Mouse (Mus musculus) kidney, embryonic 16.5 days (tissue): ENCODE results near the gene Spaca7. TPM values are rescaled to one million over a fixed set of nuclear protein-coding genes. Genes with fewer than 3 reads are reported as not detected.

Experiments used
- ATAC-seq: fragments of 200-750 bp; cut with Nextera tagmentation; 2 replicates; pipeline ENCODE4 v1.8.0; 2017; ENCODE audit warnings: moderate TSS enrichment; ENCODE audit not compliant: low FRiP score, low TSS enrichment
- H3K27ac ChIP-seq: fragments of 300-500 bp; sonication (generic); 2 replicates; pipeline ENCODE4 v1.5.1; 2014; ENCODE audit warnings: low read length
- H3K27me3 ChIP-seq: fragments of 300-500 bp; sonication (generic); 2 replicates; pipeline ENCODE4 v1.6.1; 2014; ENCODE audit warnings: low read length, control low read depth, mixed read lengths; ENCODE audit not compliant: insufficient read depth
- H3K36me3 ChIP-seq: fragments of 300-500 bp; sonication (generic); 2 replicates; pipeline ENCODE4 v1.6.1; 2014; ENCODE audit warnings: low read length, control low read depth, mixed read lengths; ENCODE audit not compliant: insufficient read depth
- H3K4me1 ChIP-seq: fragments of 300-500 bp; sonication (generic); 2 replicates; pipeline ENCODE4 v1.6.1; 2014; ENCODE audit warnings: low read length, control low read depth, mixed read lengths; ENCODE audit not compliant: insufficient read depth
- H3K4me2 ChIP-seq: fragments of 300-500 bp; sonication (generic); replicated peaks from 2 replicates; pipeline ENCODE4 v1.6.1; 2014; ENCODE audit warnings: low read depth, low read length
- H3K4me3 ChIP-seq: fragments of 300-500 bp; sonication (generic); 2 replicates; pipeline ENCODE4 v1.5.1; 2014; ENCODE audit warnings: mild to moderate bottlenecking, low read length
- H3K9ac ChIP-seq: fragments of 300-500 bp; sonication (generic); replicated peaks from 2 replicates; pipeline ENCODE4 v1.6.1; 2014; ENCODE audit warnings: low read length
- H3K9me3 ChIP-seq: fragments of 300-500 bp; sonication (generic); 2 replicates; pipeline ENCODE4 v1.6.1; 2016; ENCODE audit warnings: low read length, control low read depth
- WGBS: fragments of 180-500 bp; shearing (Covaris S2); extraction: QIAGEN DNeasy Blood & Tissue Kit; methylation state at CpG from one replicate; pipeline ENCODE4 v1.1.7; 2014; 5-methylcytosine and 5-hydroxymethylcytosine counted together
- polyA plus RNA-seq: library from polyadenylated mRNA; unstranded; fragments of >200 nt; fragmentation: Nextera tagmentation; extraction: Ambion mirVana; gene quantifications from 2 replicates; pipeline ENCODE4 v1.2.1, GENCODE M21; 2015

The Spaca7 gene
- polyA plus RNA-seq, 1 experiment from 2014 or later, result 1.1 TPM

DNA sequence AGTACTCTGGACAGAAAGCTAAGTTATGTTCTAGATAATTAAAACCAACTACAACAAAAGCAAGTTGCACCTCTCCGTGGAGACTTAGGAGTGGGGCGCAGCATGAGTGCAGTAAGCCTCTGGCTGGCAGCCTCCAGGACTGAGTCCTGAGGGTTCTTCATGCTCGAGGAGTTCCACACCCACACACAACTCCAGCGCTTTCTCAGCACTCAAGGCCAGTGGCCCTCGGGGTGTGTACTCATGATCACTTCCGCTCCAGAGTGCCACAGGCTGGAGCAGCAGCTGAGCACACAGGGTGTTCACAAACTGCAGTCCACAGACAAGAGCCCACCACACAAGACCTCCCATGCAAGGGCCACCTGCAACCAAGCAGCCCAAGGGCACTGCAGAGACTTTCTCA lies 68.7 kb downstream of the Spaca7 start:
- H3K27me3 ChIP-seq, result no peaks in the 10 kb centered on the region
- no peaks in the 10 kb centered on the region for H3K9me3 ChIP-seq
- H3K27ac ChIP-seq, result no peak overlapping the region
- peaks cover 48% of the 10 kb centered on the region for H3K36me3 ChIP-seq
- ATAC-seq, result no peak
- H3K9ac ChIP-seq, result no peak overlapping the region
- WGBS, result 69% methylated on average over 6 of the region's 6 CpGs
- no peak overlapping the region for H3K4me3 ChIP-seq
- H3K4me2 ChIP-seq, result no peak overlapping the region
- no peaks in the 10 kb centered on the region for H3K4me1 ChIP-seq

DNA sequence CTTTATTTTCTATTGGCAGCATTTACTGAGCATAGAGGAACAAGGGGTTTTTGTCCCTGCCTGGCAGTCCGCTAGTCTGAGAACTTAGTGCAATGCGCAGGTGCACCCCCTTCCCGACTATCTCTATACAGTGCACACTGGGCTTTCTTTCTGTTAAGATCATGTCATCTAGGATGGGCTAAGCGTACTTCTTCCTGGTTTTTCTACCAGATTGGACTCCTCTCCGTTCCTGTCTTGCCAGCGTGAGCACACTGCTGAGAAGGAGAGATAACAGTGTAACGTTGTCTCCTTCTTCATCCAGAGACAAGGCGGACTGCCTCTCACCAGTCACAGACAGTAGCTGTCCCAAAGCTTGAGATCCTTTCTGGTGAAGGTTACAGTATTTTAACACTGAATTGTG lies 71.5 kb downstream of the Spaca7 start:
- no peak for ATAC-seq
- Histone ChIP-seq H3K4me3 (no peak overlapping the region), H3K36me3 (peaks cover 50% of the 10 kb centered on the region), H3K4me1 (no peaks in the 10 kb centered on the region), H3K27ac (no peak overlapping the region), H3K4me2 (no peak overlapping the region), H3K9me3 (no peaks in the 10 kb centered on the region), H3K27me3 (no peaks in the 10 kb centered on the region), H3K9ac (no peak overlapping the region)
- WGBS, result 89% methylated on average over 8 of the region's 8 CpGs

GRCm38 (mm10) chr8:12644894-12645293 lies 72.1 kb downstream of the Spaca7 start:
- 33% methylated on average over 7 of the region's 7 CpGs for WGBS
- H3K9ac ChIP-seq, result no peak overlapping the region
- H3K4me3 ChIP-seq, result no peak overlapping the region
- no peak for ATAC-seq
- H3K4me2 ChIP-seq, result no peak overlapping the region
- H3K27ac ChIP-seq, result no peak overlapping the region
- no peaks in the 10 kb centered on the region for H3K27me3 ChIP-seq
- no peaks in the 10 kb centered on the region for H3K9me3 ChIP-seq
- H3K4me1 ChIP-seq, result no peaks in the 10 kb centered on the region
- peaks cover 51% of the 10 kb centered on the region for H3K36me3 ChIP-seq

- peaks cover 44% of the 10 kb centered on the region for H3K36me3 ChIP-seq
- 57% methylated on average over 4 of the region's 4 CpGs for WGBS
- H3K9ac ChIP-seq, result no peak overlapping the region
- no peaks in the 10 kb centered on the region for H3K27me3 ChIP-seq
- H3K27ac ChIP-seq, result peak overlapping the region; percentile 24; the same call in 1 of the 2 replicates
- no peaks in the 10 kb centered on the region for H3K9me3 ChIP-seq
- no peaks in the 10 kb centered on the region for H3K4me1 ChIP-seq
- no peak overlapping the region for H3K4me3 ChIP-seq
- no peak overlapping the region for H3K4me2 ChIP-seq
- no peak; the same call in 1 of the 2 replicates for ATAC-seq
These were observed 73.7 kb downstream of the Spaca7 start for GRCm38 (mm10) chr8:12646536-12646935.

DNA sequence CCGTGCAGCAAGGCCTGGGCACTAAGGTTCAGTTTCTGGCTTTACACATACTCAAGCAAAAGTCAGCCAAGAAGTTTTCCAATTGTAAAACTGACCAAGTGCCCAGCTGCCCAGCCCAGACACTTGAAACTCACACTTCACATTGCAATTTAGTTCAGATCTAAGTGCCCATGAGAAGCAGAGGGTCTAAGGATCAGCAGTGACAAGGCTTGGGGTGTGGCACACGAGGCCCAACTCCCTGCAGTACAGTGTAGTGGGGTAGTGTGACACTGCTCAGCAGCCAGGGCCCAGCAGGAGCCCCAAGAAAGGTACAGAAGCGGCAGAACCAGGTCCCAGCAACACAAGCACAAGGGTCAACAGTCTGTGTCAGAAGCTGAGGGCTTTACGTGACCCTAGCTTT lies 76.1 kb downstream of the Spaca7 start:
- peaks cover 58% of the 10 kb centered on the region for H3K36me3 ChIP-seq
- H3K4me1 ChIP-seq, result no peaks in the 10 kb centered on the region
- WGBS, result 80% methylated on average over 4 of the region's 4 CpGs

More for the DNA sequence above, 76.1 kb downstream of the Spaca7 start:
- H3K4me2 ChIP-seq, result no peak overlapping the region
- no peaks in the 10 kb centered on the region for H3K9me3 ChIP-seq
- no peaks in the 10 kb centered on the region for H3K27me3 ChIP-seq
- H3K4me3 ChIP-seq, result no peak overlapping the region
- no peak overlapping the region for H3K9ac ChIP-seq
- H3K27ac ChIP-seq, result no peak overlapping the region
- no peak for ATAC-seq

Other genes with a start within 250 kb of the Spaca7 start
- not detected in 2 replicates for gene Sox1, start 177.7 kb upstream of the Spaca7 start, polyA plus RNA-seq
- gene Tubgcp3, start 99.2 kb downstream of the Spaca7 start, polyA plus RNA-seq, result 49.0 and 52.2 TPM in 2 replicates
- 14.4 and 18.5 TPM in 2 replicates for gene Atp11a, start 184.0 kb downstream of the Spaca7 start, polyA plus RNA-seq